Mouse (Mus musculus) adrenal gland, postnatal 36 days (tissue): ENCODE data around the gene Fthl17d. TPM values are rescaled to one million over a fixed set of nuclear protein-coding genes. Genes with fewer than 3 reads are reported as not detected.
"Not testable (repeated sequence)": the region's sequence is repeated elsewhere in the genome, so short reads cannot be mapped to it uniquely, and the experiment has no call there.

ENCODE experiments used
- DNase-seq, 2 experiments: peaks; one replicate each; pipeline ENCODE4 v3.0.0; 2021; ENCODE audit warnings: mixed read lengths in 1 of 2
- long read RNA-seq, 2 experiments: library from polyadenylated mRNA; stranded (forward); transcript quantifications; one replicate each; pipeline ENCODE4 v2.0.0; 2021; ENCODE audit warnings: borderline sequencing depth in 2 of 2
- total RNA-seq, 2 experiments: library from RNA; stranded (reverse); gene quantifications; 2 replicates each; pipeline ENCODE4 v1.2.3; 2021

Fthl17d gene
- not detected for total RNA-seq
- long read RNA-seq, experiment 1 = 0 reads
- long read RNA-seq, experiment 2 = 0 reads

- DNase-seq = not testable (repeated sequence)
These were observed at the start of gene Fthl17d for GRCm38 (mm10) chrX:8986655-8987054. Fthl17d (minus strand) TSS chrX:8986755.

- DNase-seq = not testable (repeated sequence)
These were observed 46.6 kb upstream of the Fthl17d start, which contains the start of gene Fthl17e for GRCm38 (mm10) chrX:9033193-9033592. Fthl17e (plus strand) TSS chrX:9033493.

- DNase-seq = no peak
These were observed 32.9 kb upstream of the Fthl17d start for GRCm38 (mm10) chrX:9019481-9019880.

GRCm38 (mm10) chrX:9016079-9016478 is 29.5 kb upstream of the Fthl17d start:
- no peak for DNase-seq

GRCm38 (mm10) chrX:8976459-8976858 is 10.1 kb downstream of the Fthl17d start, which contains the start of gene Fthl17c:
Fthl17c (minus strand) TSS chrX:8976559.
- not testable (repeated sequence) for DNase-seq

- DNase-seq = peak in 1 of 2 experiments; percentile 9
These were observed 21.9 kb downstream of the Fthl17d start for GRCm38 (mm10) chrX:8964618-8965017.

GRCm38 (mm10) chrX:8962875-8963274 is 23.7 kb downstream of the Fthl17d start, which contains the start of gene Fthl17b:
Fthl17b (minus strand) TSS chrX:8962975.
- not testable (repeated sequence) for DNase-seq

GRCm38 (mm10) chrX:8948130-8948805 is 38.3 kb downstream of the Fthl17d start:
- DNase-seq = peak; percentile 79 to 84

GRCm38 (mm10) chrX:8944041-8944440 is 42.5 kb downstream of the Fthl17d start:
- DNase-seq = no peak

Other genes starting within 250 kb of the Fthl17d start
- gene Ssx9, start 238.3 kb downstream of the Fthl17d start, total RNA-seq = not detected
- gene Ssxb5, start 183.1 kb downstream of the Fthl17d start, total RNA-seq = not detected
- not detected for gene Gm6592, start 142.8 kb downstream of the Fthl17d start, total RNA-seq
- gene Gm5751, start 112.5 kb downstream of the Fthl17d start, total RNA-seq = not detected
- 10 to 100 TPM in 1 of 2 experiments, 1 to 10 TPM in 1; 8.1 to 10.2 TPM for gene B630019K06Rik, start 94.4 kb downstream of the Fthl17d start, total RNA-seq
- not detected for gene Fthl17b, start 23.8 kb downstream of the Fthl17d start, total RNA-seq
- not detected for gene Fthl17c, start 10.2 kb downstream of the Fthl17d start, total RNA-seq
- gene Fthl17e, start 46.7 kb upstream of the Fthl17d start, total RNA-seq = not detected
- gene Fthl17f, start 76.3 kb upstream of the Fthl17d start, total RNA-seq = not detected
- gene 4930402K13Rik, start 117.8 kb upstream of the Fthl17d start, total RNA-seq = not detected
- gene Lancl3, start 213.1 kb upstream of the Fthl17d start, total RNA-seq = 1 to 10 TPM; 1.9 to 5.4 TPM